Mouse (Mus musculus): ENCODE data around the gene Mpv17l.
"Not testable (repeated sequence)": the region's sequence is repeated elsewhere in the genome, so short reads cannot be mapped to it uniquely, and the experiment has no call there.

- TF ChIP-seq CTCF (IDR thresholded peaks at IDR 0.05); POLR2A (IDR thresholded peaks at IDR 0.05; ENCODE audit: insufficient read depth, low read depth, low read length); EP300 (IDR thresholded peaks at IDR 0.05; ENCODE audit: insufficient read depth, low read depth, low read length): not testable (repeated sequence)
These were observed 74.1 kb downstream of the Mpv17l start for GRCm38 (mm10) chr16:13977026-13977425.
